Mouse (Mus musculus) forelimb bud, embryonic 11.5 days (tissue): ENCODE data around the gene Ripk1.

ENCODE experiments used
- DNase-seq: peaks from one replicate; pipeline ENCODE4 v3.0.0-alpha.2; 2012; ENCODE audit warnings: low read depth, low spot score

Ripk1 gene

DNA sequence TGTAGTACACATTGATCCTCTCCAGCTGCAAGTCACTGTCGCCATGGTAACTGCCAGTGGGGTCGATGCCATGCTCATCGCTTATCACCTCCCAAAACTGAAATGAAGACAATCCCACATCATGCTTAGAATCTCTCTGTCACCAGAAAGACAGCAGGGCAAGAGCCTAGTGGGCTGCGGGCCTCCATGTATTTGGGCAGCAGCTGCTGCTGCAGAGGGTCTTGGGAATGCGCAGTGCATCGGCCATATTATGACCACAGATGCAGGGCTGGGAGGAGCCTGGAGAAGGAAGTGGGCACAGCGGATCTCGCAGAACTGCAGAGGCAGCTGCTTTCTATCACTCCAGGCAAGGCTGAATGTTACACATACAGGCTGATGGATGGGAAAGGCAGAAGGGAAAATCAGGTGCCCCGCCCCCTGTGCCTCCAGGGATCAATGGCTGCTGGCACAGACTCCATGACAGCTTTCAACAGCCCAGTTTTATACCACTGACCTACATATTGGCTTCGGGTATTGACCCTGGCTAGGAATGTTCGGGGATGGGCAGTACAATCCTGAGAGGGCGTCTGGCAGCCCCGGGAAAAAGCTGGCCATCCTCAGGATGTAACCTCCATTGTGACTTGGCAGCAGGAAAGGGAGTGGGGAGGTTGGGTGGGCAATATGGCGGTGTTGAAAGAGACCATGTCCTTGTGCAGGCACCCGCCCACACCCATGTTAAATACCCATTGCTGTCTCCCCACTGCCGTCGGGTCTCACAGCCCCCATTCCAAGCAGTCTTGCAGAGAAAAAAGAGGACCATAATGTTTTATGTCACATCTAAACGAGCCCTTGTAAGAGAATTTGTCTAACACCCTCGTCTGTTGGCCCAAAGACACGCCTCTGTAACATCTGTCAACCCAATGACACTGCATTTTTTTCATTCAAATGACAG, 74.7 kb downstream of the Ripk1 start:
- DNase-seq, result no peak

DNA sequence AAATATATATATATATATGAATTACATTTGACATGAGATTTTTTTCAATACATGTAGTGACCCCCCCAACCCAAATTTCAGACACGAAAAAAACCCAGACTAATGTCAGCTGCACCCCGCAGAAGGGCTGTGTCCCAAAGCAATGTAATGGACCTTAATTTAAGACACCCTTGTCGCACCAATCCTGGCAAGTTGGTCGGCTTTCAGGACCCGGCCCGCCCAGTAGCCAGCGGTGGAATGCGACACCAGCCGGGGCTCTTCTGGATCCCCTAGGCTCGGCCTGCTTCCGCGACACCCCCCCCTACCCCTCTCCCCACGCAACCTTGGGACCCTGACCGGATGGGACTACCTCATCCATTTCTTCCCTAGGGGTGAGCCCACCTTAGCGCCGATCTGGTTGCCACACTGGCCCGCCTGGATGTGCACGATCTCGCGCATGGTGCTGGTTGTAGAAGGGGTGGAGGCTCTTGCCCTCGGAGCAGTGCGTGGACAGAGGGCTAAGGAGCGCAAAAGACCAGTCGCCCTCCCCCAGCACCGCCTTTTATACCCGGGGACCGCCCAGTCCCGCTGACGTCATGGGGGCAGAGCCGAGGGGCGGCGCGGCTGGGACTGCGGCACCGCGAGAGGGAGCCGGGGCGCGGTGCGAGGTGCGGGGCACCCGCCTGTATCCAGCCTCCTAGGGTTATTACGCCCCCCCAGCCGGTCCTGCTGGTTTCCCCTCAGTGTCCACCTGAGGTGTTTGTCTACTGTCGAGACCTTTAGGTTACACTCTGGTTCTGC, 75.5 kb downstream of the Ripk1 start, which contains the start of gene Tubb2a:
Gene Tubb2a (minus strand): TSS at position 516 of the 780 bp plus-strand sequence.
- DNase-seq, result peak; percentile 77

DNA sequence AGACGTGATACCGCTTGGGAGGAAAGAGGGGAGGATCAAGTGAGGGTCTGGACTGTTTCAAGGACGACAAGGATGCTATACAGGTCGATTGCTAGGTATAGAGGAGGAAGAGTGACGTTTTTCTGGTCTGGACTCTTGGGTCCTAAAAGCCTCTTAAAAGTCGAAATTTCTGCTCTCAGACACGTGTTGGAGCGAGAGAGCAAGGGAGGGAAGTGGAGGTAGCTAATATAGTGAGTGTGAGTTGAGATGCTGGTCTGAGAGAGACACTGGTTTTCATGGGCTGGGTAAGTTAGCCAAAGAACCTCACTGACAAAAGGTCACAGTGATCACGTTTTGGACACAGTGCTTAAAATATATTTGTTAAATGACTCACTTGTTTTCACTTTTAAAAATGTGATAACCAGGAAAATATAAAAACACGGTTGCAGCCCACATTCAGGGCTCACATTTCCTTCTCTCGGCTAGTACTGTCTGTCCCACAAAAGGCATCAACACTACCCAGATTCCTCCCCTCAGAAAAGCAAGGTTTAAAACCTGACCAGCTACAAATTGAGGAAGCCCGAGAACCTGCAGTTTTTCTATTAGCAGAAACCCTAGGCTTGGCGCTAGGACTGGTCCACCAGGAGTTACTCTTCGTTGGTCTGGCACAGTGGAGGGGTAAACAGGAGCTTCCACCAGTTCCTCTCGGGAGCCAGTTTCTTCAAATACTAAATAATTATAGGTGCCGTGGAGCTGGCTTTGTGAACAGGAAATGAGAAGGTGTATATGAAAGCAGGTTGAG, 76.5 kb downstream of the Ripk1 start:
- DNase-seq, result no peak

DNA sequence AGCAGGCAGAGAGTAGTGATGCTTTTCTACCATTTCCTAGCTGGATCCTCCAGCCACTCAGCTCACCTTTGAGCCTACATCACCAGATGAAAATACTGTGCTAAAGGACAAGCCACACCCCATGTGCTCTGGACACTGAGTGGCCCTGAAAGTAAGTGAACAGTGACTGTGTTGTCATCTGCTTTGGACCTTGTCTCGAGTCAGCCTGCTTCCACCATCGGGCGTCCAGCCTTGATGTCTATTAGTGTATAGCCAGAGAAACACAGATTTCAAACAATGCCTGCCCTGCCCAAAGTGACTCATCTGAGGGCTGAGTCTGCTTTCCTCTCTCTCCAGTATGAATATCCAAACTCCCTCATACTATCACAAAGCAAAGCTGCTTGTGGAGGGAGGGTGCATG, 77.6 kb downstream of the Ripk1 start:
- DNase-seq, result no peak

DNA sequence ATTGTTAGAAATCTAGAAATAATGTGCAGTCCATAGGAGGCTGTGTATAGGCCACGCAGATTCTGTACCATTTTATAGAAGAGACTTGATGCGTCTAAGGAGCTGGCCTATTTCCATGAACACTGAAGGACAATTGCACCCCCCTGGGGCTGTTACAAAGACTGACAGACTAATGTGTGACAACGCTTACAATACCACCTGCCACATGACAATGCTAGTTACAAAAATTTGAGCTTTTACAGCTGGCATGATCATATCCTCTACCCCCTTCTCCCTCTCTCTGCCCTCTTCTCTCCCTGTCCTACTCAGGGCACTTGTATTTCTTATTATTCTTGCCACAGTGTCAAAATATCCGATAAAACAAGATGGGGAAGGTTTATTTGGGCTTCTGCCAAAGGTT, 79.8 kb downstream of the Ripk1 start:
- no peak for DNase-seq

DNA sequence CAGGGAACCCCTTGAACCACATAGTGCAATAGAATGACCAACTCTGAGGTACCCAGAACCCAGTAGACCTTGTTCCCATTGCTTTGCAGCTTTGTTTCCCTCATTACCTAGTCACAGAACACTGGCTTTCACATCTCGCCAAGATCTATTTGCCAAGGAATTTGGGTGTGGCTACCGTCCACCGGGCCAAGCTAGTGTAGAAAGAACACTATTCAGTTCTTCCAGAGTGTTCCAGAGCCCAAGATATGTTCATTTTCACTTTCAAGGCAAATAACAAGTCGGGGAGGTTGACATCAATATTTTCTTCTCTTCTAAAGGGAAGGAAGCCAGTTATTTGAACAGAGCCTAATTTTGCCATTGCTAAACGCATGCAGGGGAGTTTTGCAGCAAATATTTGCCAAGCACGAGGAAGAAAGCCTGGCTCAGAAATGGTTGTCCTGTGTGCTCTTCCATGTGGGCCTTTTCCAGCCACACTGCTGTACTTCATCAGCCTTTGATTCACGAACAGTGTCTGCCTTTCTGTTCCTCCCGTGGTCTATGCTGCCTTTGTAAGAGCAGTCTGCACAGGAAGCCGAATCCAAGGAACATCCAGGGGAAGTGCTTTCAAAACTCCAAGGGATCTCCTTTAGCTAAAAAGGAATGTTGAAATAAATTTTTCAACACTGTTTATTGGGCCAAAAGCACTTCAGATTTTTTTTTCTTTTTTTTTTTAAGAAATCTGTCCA, 82.0 kb downstream of the Ripk1 start:
- no peak for DNase-seq
